Mouse (Mus musculus) spleen, adult 10 weeks (tissue): ENCODE results near the gene Olfr768. TPM values are rescaled to one million over a fixed set of nuclear protein-coding genes. Genes with fewer than 3 reads are reported as not detected.

Source experiments
- polyA plus RNA-seq: library from polyadenylated mRNA; stranded (reverse); fragments of 350-450 nt; fragmentation: Illumina TruSeq; extraction: RNeasy Lipid Tissue Mini Kit (QIAGEN cat#74804); gene quantifications from one replicate; pipeline ENCODE4 v1.2.3, GENCODE M21; 2015; ENCODE audit warnings: low replicate concordance; ENCODE audit not compliant: insufficient read depth

Gene Olfr768
- polyA plus RNA-seq, result not detected

GRCm38 (mm10) chr10:129099275-129099674 lies at the start of gene Olfr768:
Gene Olfr768 (minus strand): TSS chr10:129099375.

GRCm38 (mm10) chr10:129138898-129139297 lies 39.7 kb upstream of the Olfr768 start, which contains the start of gene Olfr770:
Gene Olfr770 (minus strand): TSS chr10:129138998.

GRCm38 (mm10) chr10:129117761-129118160 lies 18.6 kb upstream of the Olfr768 start, which contains the start of gene Olfr769:
Gene Olfr769 (minus strand): TSS chr10:129117861.

GRCm38 (mm10) chr10:129082810-129083209 lies 16.4 kb downstream of the Olfr768 start, which contains the start of gene Olfr767:
Gene Olfr767 (minus strand): TSS chr10:129082910.

GRCm38 (mm10) chr10:129068877-129069276 lies 30.3 kb downstream of the Olfr768 start, which contains the start of gene Olfr766-ps1:
Gene Olfr766-ps1 (minus strand): TSS chr10:129068977.

GRCm38 (mm10) chr10:129049898-129050297 lies 49.3 kb downstream of the Olfr768 start, which contains the start of gene Olfr765:
Gene Olfr765 (minus strand): TSS chr10:129049998.

Other genes with a start within 250 kb of the Olfr768 start
- 20.5 TPM for gene Gdf11, start 207.7 kb downstream of the Olfr768 start, polyA plus RNA-seq
- gene Cd63, start 198.4 kb downstream of the Olfr768 start, polyA plus RNA-seq, result 133 TPM
- gene Rdh5, start 176.5 kb downstream of the Olfr768 start, polyA plus RNA-seq, result 10.6 TPM
- gene Bloc1s1, start 175.3 kb downstream of the Olfr768 start, polyA plus RNA-seq, result 64.2 TPM
- gene Itga7, start 165.6 kb downstream of the Olfr768 start, polyA plus RNA-seq, result 1.9 TPM
- gene Mettl7b, start 138.4 kb downstream of the Olfr768 start, polyA plus RNA-seq, result not detected
- gene Olfr9, start 109.9 kb downstream of the Olfr768 start, polyA plus RNA-seq, result not detected
- gene Olfr763, start 88.6 kb downstream of the Olfr768 start, polyA plus RNA-seq, result not detected
- gene Olfr764-ps1, start 59.5 kb downstream of the Olfr768 start, polyA plus RNA-seq, result not detected
- not detected for gene Olfr765, start 49.4 kb downstream of the Olfr768 start, polyA plus RNA-seq
- gene Olfr766-ps1, start 30.4 kb downstream of the Olfr768 start, polyA plus RNA-seq, result not detected
- not detected for gene Olfr767, start 16.5 kb downstream of the Olfr768 start, polyA plus RNA-seq
- gene Olfr769, start 18.5 kb upstream of the Olfr768 start, polyA plus RNA-seq, result not detected
- gene Olfr770, start 39.6 kb upstream of the Olfr768 start, polyA plus RNA-seq, result not detected
- not detected for gene Olfr771, start 65.4 kb upstream of the Olfr768 start, polyA plus RNA-seq
- not detected for gene Olfr772, start 78.5 kb upstream of the Olfr768 start, polyA plus RNA-seq
- gene Olfr773, start 88.0 kb upstream of the Olfr768 start, polyA plus RNA-seq, result not detected
- not detected for gene Olfr774, start 136.8 kb upstream of the Olfr768 start, polyA plus RNA-seq
- gene Olfr775, start 149.0 kb upstream of the Olfr768 start, polyA plus RNA-seq, result not detected
- gene Olfr776, start 159.8 kb upstream of the Olfr768 start, polyA plus RNA-seq, result not detected
- not detected for gene Olfr777, start 172.1 kb upstream of the Olfr768 start, polyA plus RNA-seq
- not detected for gene Olfr780, start 218.7 kb upstream of the Olfr768 start, polyA plus RNA-seq
- not detected for gene Olfr781, start 229.5 kb upstream of the Olfr768 start, polyA plus RNA-seq
- not detected for gene Olfr782, start 249.5 kb upstream of the Olfr768 start, polyA plus RNA-seq